Mouse (Mus musculus): ENCODE data around the gene Parp2.
A peak's percentile ranks its signal among the peaks of the same experiment; 100 is the strongest.
"Not testable (repeated sequence)": the region's sequence is repeated elsewhere in the genome, so short reads cannot be mapped to it uniquely, and the experiment has no call there.

The Parp2 gene

DNA sequence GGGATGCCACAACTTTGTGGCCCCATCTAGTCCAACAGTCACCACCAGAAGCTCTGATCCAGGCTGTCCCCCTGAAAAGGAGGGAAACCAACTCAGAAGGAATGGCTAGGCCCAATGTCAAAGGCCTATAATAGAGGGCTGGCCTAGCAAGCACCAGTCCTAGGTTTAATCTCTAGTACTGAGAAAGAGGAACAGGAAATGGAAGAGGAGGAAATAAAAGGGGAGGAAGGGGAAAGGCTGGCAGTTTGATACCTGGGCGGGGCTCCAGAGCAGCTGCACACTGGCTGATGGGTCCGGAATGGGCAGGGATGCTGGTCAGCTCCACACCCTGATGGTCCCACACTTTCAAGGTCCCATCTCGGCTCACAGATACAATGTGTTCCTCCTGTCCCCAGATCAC, 22.2 kb downstream of the Parp2 start:
- DNase-seq (ENCODE audit: low spot score in 2 of 2) = no peak

DNA sequence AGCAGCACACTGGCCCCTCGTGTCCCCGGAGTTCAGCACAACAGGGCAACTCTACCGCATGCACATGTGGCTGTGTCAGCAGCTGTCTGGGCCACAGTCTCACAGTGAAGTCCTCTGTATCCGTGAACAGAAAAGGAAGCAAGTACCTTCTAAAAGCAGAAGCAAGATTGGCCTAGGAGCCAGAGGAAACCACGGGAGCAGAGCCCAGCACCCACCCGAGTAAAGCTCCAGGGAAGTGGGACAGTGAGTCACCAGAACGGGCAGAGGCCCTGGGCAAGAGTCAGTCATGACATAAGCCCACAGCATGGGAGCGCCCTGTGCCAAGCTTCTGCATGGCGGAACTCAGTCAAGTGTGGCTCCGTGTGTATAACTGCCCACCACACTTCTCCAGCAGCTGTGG, 26.3 kb downstream of the Parp2 start:
- DNase-seq (ENCODE audit: low spot score in 2 of 2) = peak; percentile 53 to 61

DNA sequence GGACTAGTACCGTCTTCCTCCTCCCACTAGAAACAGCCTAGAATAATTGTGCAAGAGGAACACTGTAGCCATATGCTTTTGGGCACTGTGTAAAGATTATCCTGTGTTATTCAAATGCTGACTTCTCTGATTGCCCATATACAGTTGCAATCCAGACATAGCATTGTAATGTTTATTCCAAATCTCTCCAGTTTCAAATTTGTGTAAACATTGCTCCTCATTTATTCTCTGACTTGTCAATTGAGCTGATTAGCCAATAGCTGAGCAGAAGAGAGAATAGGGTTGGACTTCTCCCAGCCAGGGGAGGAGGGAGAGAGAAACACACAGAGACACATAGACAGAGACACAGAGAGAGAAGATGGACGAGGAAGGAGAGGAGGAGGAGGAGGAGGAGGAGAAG, 26.8 kb downstream of the Parp2 start:
- no peak for DNase-seq (ENCODE audit: low spot score in 2 of 2)

DNA sequence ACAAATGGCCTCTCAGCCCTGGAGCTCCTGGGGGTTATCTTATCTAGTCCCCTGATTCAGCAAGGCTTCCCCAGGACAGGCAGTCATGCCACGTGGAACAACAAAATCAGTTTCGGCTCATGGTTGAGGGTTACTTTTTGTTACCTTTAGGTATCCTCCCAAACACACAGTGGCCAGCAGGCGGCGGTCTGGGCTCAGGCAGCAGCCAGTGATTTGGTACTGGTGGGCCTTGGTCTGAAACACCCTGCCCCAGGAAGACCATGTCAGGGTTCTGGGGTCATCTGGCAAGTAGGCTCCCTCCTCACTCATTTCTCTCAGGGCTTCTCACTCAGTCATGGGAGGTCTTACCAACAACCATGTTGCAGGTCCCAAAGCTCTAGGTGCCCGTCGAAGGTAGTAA, 29.6 kb downstream of the Parp2 start:
- DNase-seq (ENCODE audit: low spot score in 2 of 2) = peak in 1 of 2 experiments; percentile 33

DNA sequence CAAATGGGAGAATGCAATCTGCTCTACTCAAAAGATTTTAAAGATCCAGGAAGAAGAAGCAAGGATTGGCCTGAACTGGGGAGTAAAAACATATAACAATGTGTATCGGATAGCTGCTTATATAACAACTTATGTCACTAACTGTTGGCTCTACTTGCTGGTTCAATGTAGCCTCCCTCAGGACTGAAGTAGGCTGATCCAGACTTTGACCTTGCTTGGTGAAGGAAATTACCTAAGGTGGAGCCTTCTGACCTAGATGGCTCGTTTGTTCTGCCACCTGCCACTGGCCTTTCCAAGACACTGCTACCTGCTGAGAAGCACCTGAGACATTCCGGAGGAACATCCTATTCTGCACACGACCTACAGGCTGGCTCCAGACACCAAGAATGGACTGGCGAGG, 48.1 kb downstream of the Parp2 start:
- no peak for DNase-seq (ENCODE audit: low spot score in 2 of 2)

DNA sequence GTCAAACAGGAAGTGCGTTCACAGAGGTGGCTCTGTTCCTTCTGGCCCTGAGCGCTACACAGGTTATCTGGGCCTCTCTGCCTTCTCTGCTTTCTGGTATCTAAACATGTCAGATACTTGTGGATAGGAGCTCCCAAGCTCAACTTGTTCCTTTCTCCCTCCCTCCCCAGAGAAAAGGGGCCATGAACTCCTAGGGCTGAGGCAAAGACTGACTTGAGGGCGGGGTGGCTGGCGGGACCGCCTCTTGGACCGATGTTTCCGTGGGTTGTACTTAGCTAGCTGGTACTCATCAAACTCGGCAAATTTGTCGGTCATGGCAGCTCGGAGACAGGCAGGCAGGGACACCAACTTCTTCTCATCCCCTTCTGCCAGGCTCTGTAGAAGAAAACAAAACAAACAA, 55.0 kb downstream of the Parp2 start:
- DNase-seq (ENCODE audit: low spot score in 2 of 2) = no peak

DNA sequence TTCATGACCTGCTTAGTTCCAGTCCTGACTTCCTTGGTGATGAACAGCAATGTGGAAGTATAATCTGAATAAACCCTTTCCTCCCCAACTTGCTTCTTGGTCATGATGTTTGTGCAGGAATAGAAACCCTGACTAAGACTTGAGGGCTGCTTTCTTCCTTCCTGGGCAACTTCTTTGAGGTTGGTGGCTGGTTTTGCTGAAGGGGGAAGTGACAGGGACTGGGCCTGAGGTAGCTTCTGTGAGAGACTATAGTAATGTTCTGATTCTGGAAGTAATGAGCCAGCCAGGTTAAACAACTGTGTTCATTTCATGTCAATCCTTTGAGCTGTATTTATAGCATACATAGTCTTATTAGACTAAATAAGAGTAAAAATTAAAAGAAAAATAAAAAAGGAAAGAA, 57.4 kb downstream of the Parp2 start:
- DNase-seq (ENCODE audit: low spot score in 2 of 2) = not testable (repeated sequence)

DNA sequence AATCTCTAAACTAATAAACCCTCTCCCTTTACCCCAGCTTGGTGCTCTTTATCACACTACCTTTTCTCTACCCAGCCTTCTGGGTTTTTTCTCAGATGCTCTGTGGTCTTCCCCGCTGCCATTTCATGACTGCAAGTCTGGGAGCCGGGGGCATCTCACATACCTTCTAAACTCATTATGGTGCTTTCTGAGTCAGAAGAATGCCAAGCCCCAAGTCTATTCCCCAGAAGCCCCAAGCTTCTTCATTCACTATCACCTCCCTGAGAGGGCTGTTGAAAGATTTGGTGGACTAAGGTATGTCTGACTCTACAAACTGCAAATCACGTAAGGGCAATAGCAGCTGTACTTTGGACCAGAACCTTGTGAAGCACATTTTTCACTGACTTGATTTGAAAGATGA, 59.3 kb downstream of the Parp2 start:
- no peak for DNase-seq (ENCODE audit: low spot score in 2 of 2)

DNA sequence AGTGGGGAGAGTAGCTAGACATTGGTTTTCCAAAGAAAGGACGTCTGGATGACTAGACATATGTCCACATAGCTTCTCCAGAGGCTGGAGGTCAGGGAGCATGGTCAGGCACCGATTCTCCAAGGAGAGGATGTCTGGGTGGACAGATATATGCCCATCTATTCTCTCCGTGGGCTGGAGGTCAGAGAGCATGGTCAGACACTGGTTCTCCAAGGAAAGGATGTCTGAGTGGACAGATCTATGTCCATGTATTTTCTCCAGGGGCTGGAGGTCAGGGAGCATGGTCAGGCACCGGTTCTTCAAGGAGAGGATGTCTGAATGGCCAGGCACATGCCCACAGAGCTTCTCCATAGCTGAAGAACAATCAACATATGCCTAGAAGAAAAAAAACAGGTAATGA, 60.6 kb downstream of the Parp2 start:
- no peak for DNase-seq (ENCODE audit: low spot score in 2 of 2)

DNA sequence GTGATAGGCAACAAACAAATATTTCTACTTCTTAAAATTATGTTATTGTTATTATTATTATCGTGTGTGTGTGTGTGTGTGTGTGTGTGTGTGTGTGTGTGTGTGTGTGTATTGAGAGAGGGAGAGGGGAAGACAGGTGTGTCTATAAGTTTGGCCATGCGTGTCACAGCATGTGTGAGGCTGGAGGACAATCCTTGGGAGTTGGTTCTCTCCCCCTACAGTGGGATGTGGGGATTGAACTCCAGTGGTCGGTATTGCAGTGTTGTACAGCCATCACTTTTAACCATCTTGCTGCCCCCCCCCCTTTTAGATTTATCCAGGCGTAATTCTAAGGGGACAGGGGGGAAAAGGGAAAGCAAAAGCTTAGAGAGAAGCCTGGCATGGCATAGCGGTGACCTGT, 61.0 kb downstream of the Parp2 start:
- no peak for DNase-seq (ENCODE audit: low spot score in 2 of 2)

DNA sequence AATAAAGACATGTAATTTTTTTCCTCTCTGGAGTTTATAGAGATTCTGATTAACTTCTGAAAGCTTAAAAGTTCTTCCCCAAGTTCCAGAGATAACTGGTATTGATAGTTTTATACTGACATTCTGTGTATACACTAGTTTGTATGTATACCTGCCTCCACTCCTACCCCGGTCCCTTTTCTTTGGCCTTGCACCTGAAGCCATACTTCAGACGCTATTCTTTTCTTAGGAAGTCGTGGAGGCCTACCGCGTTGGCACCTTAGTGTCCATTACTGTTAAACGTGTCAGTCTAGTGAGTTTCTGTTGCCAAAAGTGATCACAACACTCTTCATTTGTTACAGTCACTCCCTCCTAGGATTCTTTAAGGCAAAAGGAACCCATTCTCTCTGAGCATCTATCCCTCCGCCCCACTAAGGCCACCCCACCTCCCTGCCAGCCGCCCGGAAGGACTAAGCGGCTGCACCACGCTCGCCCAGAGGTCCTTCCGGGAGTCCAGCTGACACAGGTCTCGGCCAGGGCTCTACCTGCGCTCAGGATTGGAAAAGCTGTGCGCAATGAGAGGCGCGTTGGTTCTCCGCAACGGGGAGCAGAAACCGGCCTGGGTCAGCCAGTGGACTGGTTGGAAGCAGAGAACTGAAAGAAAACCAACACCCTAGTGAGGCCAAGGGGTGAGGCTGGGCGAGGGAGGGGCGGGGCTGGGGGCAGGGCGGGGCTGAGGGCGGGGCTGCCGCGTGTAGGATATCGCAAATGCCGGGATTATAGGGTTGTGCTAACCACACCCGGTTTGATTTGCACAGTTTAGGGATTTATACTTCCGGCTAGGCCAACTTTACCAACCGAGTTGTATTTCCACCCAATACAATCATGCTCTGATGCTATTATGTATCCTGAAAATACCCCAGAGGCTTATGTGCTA, 62.5 kb downstream of the Parp2 start, which contains the start of gene Tep1:
Tep1 (minus strand) TSS at position 672 of the 916 bp plus-strand sequence.
- peak; percentile 48 to 52 for DNase-seq (ENCODE audit: low spot score in 2 of 2)

DNA sequence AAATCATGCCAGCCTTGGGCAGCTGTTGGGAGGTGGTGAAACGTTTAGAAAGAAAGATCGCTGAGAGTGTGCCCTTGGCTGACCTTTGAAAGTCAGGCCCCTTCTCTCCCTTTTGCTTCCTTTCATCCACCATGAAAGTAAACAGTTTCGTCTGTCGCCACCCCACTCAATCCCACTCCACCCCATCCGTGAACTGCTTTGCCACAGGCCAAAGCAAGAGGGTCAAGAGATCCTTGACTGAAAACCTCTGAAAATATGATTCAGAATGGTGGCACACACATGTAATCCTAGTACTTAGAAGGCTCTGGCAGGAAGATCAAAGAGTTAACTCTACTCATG, 63.1 kb downstream of the Parp2 start:
- DNase-seq (ENCODE audit: low spot score in 2 of 2) = no peak
